Mouse (Mus musculus) bone marrow macrophage, adult 2 months (primary cell): ENCODE measurements around the gene Atp5e. TPM values are rescaled to one million over a fixed set of nuclear protein-coding genes. Genes with fewer than 3 reads are reported as not detected.
A peak's percentile ranks its signal among the peaks of the same experiment; 100 is the strongest.

ENCODE experiments used
- H3K27ac ChIP-seq: 2 replicates; pipeline ENCODE4 v1.5.1; 2012; ENCODE audit warnings: low read depth, low read length; ENCODE audit not compliant: insufficient read depth
- H3K4me1 ChIP-seq: 2 replicates; pipeline ENCODE4 v1.6.1; 2012; ENCODE audit warnings: low read length; ENCODE audit not compliant: control insufficient read depth, insufficient read depth
- H3K4me3 ChIP-seq: 2 replicates; pipeline ENCODE4 v1.5.1; 2012; ENCODE audit warnings: mild to moderate bottlenecking, low read length, moderate library complexity; ENCODE audit not compliant: insufficient read depth
- CTCF ChIP-seq: IDR thresholded peaks from 2 replicates; pipeline ENCODE4 v1.5.1; 2012; ENCODE audit warnings: low read depth, mild to moderate bottlenecking, low read length, moderate library complexity
- POLR2A ChIP-seq: IDR thresholded peaks from 2 replicates; pipeline ENCODE4 v1.6.1; 2012; ENCODE audit warnings: mild to moderate bottlenecking, low read depth, low read length, borderline replicate concordance
- polyA plus RNA-seq: library from polyadenylated mRNA; stranded (reverse); fragments of >200 nt; gene quantifications from 2 replicates; pipeline ENCODE4 v1.2.4, GENCODE M21; 2012; ENCODE audit not compliant: missing spikeins, insufficient read depth, insufficient read length

The Atp5e gene
- polyA plus RNA-seq, 1 experiment = 460 TPM

DNA sequence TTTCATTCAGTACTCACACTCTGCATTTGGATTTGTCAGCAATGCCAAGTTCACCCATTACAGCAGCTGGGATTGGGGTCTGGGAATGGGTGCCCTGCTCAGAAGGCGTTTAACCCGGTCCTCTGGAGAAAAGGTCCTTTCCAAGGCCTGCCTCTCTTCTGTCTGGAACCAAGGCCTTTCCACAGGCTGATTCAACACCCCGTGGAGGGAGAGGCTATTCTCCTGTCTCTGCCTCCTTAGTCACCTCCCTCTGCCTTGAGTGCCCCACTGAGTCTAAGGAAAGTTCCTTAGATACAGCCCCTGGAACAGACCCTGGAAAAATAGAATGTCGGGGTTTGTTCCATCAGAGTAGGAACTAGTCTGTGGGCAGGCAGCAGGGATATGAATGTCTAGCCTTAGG is 15.5 kb downstream of the Atp5e start:
- Histone ChIP-seq H3K27ac (no peak overlapping the region), H3K4me1 (peaks cover 1% of the 10 kb centered on the region; the same call in 1 of the 2 replicates), H3K4me3 (no peak overlapping the region)
- TF ChIP-seq CTCF = no peak
- TF ChIP-seq POLR2A = no peak

DNA sequence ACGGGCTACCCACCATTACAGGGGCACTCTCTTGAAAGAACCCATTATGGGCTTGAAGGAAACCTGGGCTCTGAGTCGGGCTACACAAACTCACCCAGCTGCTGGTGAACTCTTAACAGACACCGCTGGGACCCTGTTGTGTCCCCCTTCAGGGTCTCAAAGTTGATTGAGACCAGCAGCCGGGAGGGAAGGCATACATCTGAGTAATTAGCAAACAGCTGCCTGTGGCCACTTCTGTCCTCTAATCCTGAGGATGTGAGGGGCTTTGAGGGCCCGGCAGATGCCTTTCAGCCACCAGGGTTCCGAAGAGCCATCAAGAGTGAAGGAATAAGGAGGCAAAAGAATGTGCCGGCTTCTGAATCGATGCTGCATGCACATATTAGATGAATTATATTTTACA is 17.0 kb downstream of the Atp5e start:
- Histone ChIP-seq H3K4me1 (peaks cover 6% of the 10 kb centered on the region), H3K27ac (no peak overlapping the region), H3K4me3 (no peak overlapping the region)
- TF ChIP-seq CTCF (no peak), POLR2A (no peak)

DNA sequence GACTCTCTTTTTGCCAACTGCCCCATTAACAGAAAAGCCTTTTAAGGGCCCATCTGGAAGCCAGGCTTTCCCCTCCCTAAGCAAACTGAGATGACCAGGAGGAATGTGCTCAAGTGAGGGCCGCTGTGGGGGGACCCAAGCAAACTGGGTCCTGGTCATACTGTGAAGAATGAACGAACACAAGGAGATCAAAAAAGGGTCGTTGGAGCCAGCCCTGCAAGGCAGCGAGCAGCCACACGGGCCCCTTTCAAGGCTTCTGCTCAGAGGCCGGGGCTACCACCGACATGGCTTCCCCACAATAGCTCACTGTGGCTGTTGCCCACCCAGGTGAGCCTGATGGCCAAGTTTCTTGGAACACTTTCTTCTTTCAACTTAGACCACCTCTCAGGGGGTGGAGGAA is 17.4 kb downstream of the Atp5e start:
- no peak overlapping the region for H3K27ac ChIP-seq
- no peak overlapping the region for H3K4me3 ChIP-seq
- H3K4me1 ChIP-seq = peaks cover 10% of the 10 kb centered on the region
- TF ChIP-seq POLR2A (no peak), CTCF (no peak)

DNA sequence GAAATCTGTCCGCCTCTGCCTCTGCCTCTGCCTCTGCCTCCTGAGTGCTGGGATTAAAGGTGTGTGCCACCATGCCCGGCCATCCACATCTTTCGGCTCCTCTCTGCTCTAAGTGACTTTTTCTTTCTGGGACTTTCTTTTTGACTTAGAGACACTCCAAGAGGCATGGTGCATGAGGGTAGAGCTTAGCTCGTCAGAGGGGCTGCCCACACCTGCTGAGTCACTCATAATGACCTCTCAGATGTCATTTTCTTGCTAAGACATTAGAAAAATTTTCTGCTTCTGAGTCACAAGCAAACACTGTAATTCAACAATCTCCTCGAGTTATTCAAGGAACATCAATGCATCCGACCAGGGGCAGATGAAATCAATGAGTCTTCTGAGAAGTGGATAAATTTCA is 18.9 kb downstream of the Atp5e start:
- Histone ChIP-seq H3K4me1 (peaks cover 22% of the 10 kb centered on the region), H3K27ac (no peak overlapping the region), H3K4me3 (no peak overlapping the region)
- TF ChIP-seq POLR2A = no peak
- no peak for TF ChIP-seq CTCF

DNA sequence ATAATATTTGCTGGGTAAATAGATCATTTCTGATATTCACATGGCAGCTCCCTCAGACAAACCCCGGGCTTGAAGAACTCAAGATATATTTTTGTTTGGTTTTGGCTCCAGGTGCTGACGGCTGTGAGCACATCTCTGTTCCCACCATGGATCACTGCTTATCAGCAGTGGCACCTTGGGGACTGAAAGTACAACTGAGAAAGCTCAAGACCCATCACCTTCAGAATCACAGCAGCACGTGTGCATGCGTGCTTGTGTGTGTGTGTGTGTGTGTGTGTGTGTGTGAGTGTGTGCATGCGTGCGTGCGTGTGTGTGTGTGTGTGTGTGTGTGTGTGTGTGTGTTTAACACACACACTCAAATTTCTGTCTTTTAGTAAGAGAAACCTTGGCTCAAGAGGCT is 19.5 kb downstream of the Atp5e start:
- TF ChIP-seq CTCF = no peak
- no peak for TF ChIP-seq POLR2A
- no peak overlapping the region for H3K4me3 ChIP-seq
- peaks cover 27% of the 10 kb centered on the region for H3K4me1 ChIP-seq
- H3K27ac ChIP-seq = no peak overlapping the region

DNA sequence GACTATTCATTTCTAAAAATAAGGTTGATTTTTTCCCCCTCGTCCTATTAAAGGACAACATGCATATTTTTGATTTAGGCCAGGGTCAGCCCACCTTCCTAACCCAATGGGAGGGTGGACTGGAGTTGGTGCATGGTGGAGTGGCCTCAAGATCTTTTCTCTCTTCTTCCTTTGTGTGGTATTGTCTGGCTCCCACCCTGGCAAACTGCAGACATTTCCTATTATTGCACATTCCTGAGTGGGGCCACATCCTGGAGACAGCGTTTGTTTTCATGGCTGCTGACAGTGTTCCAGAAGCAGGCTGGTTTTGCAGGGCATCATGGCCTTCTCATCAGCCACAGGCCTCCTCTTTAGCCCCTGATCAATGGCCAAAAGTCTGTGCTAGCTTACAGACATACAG is 20.9 kb downstream of the Atp5e start:
- TF ChIP-seq CTCF = no peak
- TF ChIP-seq POLR2A = no peak
- no peak overlapping the region for H3K4me3 ChIP-seq
- H3K4me1 ChIP-seq = peaks cover 30% of the 10 kb centered on the region
- no peak overlapping the region for H3K27ac ChIP-seq

DNA sequence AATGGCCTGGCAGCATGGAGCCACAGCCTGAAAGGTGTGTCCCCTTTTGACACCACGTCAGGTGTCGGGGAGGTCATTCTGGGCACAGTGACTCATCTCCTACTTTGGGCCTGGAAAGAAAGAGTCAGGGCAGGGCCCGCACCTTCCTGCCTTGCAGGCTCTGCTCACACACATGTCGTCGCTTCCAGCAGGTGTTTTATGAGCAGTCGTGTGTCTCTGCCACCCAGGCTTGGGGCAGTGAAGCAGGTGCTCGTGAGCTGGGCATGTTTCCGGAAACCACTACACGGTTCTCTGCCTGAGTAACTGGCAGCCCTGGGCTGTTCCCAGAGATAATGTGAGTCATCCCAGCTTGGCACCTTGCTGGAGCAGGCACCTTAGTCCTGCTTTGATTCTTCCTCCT is 21.4 kb downstream of the Atp5e start:
- TF ChIP-seq POLR2A (no peak), CTCF (no peak)
- H3K27ac ChIP-seq = no peak overlapping the region
- H3K4me1 ChIP-seq = peaks cover 30% of the 10 kb centered on the region
- H3K4me3 ChIP-seq = no peak overlapping the region

DNA sequence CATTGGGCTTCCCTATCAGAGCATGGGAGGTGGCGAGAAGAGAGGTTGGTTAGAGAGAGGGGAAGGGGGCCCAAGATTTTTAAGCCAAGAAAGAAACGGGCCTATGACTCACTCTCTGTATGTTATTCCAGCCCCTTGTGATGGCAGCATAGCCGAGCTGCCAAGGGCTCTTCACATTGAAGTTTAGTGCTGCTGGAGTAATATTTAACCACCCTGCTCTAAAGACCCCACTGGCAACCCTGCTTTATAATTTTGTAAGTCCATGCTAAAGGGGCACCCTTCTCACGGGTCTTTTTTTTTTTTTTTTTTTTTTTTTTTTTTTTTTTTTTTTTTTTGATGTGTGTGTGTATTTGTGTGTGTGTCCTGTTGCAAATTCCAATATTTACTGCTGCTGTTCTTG is 22.0 kb downstream of the Atp5e start:
- no peak for TF ChIP-seq POLR2A
- TF ChIP-seq CTCF = no peak
- H3K4me1 ChIP-seq = peaks cover 30% of the 10 kb centered on the region
- H3K4me3 ChIP-seq = no peak overlapping the region
- H3K27ac ChIP-seq = no peak overlapping the region

DNA sequence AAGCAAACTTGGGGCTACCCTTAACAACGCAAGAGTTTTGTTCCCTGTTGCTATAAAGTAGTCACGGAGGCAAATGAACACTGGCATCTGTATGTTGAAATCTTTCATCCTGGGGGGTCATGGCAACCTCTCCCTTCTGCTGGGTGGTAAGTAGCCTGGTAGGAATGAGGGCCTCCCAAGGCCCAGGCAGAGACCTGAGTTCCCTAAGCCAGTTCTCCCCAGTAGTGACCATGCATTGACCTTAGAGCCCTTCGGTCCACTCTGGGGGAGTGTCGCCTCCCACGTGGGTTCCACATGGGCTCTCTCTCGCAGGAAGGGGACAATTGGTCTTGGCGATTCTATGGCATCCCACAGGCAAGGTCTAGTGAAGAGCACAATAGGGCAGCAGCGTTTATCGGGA is 23.9 kb downstream of the Atp5e start:
- Histone ChIP-seq H3K4me3 (peak overlapping the region; percentile 18), H3K27ac (peak overlapping the region; percentile 97), H3K4me1 (peaks cover 38% of the 10 kb centered on the region)
- TF ChIP-seq CTCF (no peak), POLR2A (no peak)

DNA sequence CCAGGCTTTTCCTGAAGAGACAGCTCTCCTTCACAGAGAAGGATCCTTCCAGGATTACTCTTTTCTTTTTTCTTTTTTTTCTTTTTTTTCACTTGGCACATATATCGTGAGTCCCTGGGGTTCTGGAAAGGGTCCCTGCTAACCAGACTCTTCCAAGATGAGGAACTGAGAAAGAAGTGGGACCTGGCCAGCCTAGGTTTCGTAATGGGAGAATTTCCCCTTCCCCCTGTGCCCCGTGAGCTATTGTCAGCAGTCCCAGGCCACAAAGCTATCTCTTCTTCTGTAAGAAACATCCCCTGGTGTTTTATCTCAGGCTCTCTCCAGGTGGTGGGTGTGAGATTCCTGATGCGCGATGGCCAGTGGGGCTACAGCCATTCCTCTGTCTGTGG is 24.5 kb downstream of the Atp5e start:
- no peak for TF ChIP-seq POLR2A
- TF ChIP-seq CTCF = no peak
- H3K4me1 ChIP-seq = peaks cover 43% of the 10 kb centered on the region
- H3K27ac ChIP-seq = peak overlapping the region; percentile 97
- H3K4me3 ChIP-seq = peak overlapping the region; percentile 67
